8 mouse cellular contexts compared by ENCODE assay signal in the genomic region with DNA sequence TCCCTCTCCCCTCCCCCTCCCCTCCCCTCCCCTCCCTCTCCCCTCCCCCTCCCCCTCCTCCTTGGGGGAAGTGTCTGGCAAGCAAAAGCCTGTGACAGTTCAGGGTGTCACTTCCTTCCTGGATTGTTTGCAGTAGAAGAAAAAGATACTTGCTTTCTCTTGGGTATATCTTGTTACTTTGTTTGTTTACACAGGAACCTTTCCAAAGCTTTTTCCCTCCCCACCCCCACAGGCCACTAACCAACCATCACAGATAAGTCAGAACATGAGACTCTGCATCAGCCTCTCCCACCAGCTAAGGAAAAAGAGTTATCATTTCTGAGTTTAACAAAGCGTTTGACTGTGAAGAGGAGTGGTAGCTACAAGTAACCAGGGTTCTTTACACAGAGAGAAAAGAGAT.
A peak's percentile ranks its signal among the peaks of the same experiment; 100 is the strongest.
DNase-seq lines count a peak whose midpoint lies in the region; ATAC-seq lines count a peak whose summit lies in the region.

No protein-coding gene starts in this region.

- H3K4me3 ChIP-seq in heart, embryonic 11.5 days (ENCODE audit: low read depth, low read length) = no peak overlapping the region
- H3K4me3 ChIP-seq in liver, embryonic 15.5 days (replicated peaks) = no peak overlapping the region

- 5% methylated on average over 1 of the region's 1 CpGs for WGBS in heart, embryonic 11.5 days (ENCODE audit: insufficient replicate concordance)
- WGBS in liver, embryonic 15.5 days (ENCODE audit: insufficient replicate concordance) = 5% methylated on average over 1 of the region's 1 CpGs

- no peak overlapping the region for H3K9ac ChIP-seq in heart, embryonic 11.5 days (ENCODE audit: low read depth, low read length)
- no peak overlapping the region for H3K9ac ChIP-seq in liver, embryonic 15.5 days

- H3K36me3 ChIP-seq in heart, embryonic 11.5 days (ENCODE audit: control insufficient read depth, insufficient read depth, low read length) = no peaks in the 10 kb centered on the region
- H3K36me3 ChIP-seq in liver, embryonic 15.5 days (replicated peaks) = no peaks in the 10 kb centered on the region

- 0 out of 2 replicates have a peak, but pooled peaks cover 2% of the 10 kb centered on the region for H3K4me1 ChIP-seq in heart, embryonic 11.5 days (ENCODE audit: control insufficient read depth, insufficient read depth, low read length)
- peaks cover 10% of the 10 kb centered on the region for H3K4me1 ChIP-seq in liver, embryonic 15.5 days (replicated peaks)

- intact Hi-C loops in left cerebral cortex, postnatal 4 days (cut with DNase I) = no loop called here

- DNase-seq in A20 (ENCODE audit: low read depth, low spot score) = peak; percentile 7
- peak; percentile 65 for DNase-seq in CD4-positive, CD25-positive, alpha-beta regulatory T cell, adult 2 months (ENCODE audit: low read depth, low spot score)
- no peak for DNase-seq in ovary, adult 18-20 months (ENCODE audit: low spot score)
- DNase-seq in left cerebral cortex, postnatal 4 days = no peak
- DNase-seq in urinary bladder, adult 2 months (ENCODE audit: low spot score) = no peak

- no peak overlapping the region for H3K4me2 ChIP-seq in heart, embryonic 11.5 days
- no peak overlapping the region for H3K4me2 ChIP-seq in liver, embryonic 15.5 days

- no peaks in the 10 kb centered on the region for H3K9me3 ChIP-seq in heart, embryonic 11.5 days (replicated peaks; ENCODE audit: control insufficient read depth, low read length)
- H3K9me3 ChIP-seq in liver, embryonic 15.5 days (replicated peaks) = no peaks in the 10 kb centered on the region

- 0 out of 2 replicates have a peak overlapping the region, but pooled peaks have one; percentile 29 for H3K27ac ChIP-seq in heart, embryonic 11.5 days (ENCODE audit: low read depth, low read length)
- H3K27ac ChIP-seq in liver, embryonic 15.5 days (replicated peaks) = 0 out of 2 replicates have a peak overlapping the region, but pooled peaks have one; percentile 6

- ATAC-seq in heart, embryonic 11.5 days (replicated peaks; ENCODE audit: insufficient number of reproducible peaks, low FRiP score, low TSS enrichment) = no peak
- ATAC-seq in liver, embryonic 15.5 days (ENCODE audit: insufficient read depth) = no peak
- no peak for ATAC-seq in monocyte, adult 5-6 weeks (replicated peaks; ENCODE audit: insufficient number of reproducible peaks, low FRiP score, low TSS enrichment, poor library complexity, severe bottlenecking)

- no peaks in the 10 kb centered on the region for H3K27me3 ChIP-seq in heart, embryonic 11.5 days (ENCODE audit: control insufficient read depth, insufficient read depth, low read length)
- H3K27me3 ChIP-seq in liver, embryonic 15.5 days = no peaks in the 10 kb centered on the region; the same call in 1 of the 2 replicates

Comparison
In these comparisons a context has a peak if more than half of its experiments do, and no peak if none do; other contexts are left out.
1. DNase-seq: peak in A20 (single experiment) and CD4-positive, CD25-positive, alpha-beta regulatory T cell, adult 2 months (single experiment); none in ovary, adult 18-20 months (single experiment), left cerebral cortex, postnatal 4 days (single experiment) and urinary bladder, adult 2 months (single experiment).